Mouse (Mus musculus) kidney, postnatal 4 days (tissue): ENCODE data around the gene Pck2.
A peak's percentile ranks its signal among the peaks of the same experiment; 100 is the strongest.

Source experiments
- DNase-seq, 2 experiments: peaks; one replicate each; pipeline ENCODE4 v3.0.0; 2021; ENCODE audit warnings: mixed read lengths in 2 of 2

Gene Pck2

DNA sequence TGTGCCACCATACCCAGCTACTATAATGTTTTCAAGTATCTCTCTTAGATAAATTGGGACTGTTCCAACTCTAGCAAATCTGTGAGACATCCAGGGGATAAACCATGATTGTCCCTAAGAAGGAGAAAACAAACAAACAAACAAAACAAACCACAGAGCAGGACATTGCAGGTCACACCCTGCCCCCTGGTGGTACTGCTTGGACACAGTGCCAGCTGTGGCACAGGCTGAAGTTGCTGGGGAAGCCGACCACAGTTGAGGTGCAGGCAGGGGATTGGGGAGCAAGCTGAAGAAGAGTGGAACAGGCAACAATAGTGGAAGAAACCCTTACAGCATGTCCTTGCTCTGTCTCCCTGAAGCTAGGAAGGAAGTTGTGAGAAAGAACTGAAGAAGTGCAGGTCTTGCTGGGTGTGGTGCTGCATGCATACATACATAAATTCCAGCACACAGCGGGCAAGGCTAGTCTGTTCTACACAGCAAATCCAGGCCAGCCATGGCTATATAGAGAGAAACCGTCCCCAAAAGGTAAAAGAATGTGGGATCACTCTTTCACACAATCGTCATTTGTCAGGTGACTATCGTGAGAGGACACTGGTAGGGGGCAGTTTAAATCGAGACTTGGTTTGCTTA is 3.8 kb upstream of the Pck2 start:
- DNase-seq = peak; percentile 76

GRCm38 (mm10) chr14:55540787-55541321 is 788 bp downstream of the Pck2 start:
- DNase-seq = peak; percentile 92

DNA sequence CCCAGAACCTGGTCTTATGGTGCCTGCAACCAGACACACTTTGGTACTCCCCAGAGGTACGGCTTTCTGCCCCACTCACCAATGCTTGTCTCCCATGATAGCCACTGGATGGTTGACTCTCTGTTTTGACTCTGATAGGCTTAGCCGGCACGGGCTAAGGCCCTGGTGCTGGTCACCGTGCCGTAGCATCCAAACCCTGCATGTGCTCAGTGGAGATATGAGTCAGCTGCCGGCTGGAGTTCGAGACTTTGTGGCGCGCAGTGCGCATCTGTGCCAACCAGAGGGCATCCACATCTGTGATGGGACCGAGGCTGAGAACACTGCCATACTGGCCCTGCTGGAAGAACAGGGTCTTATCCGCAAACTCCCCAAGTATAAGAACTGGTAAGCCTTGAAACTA is 2.2 kb downstream of the Pck2 start:
- no peak for DNase-seq

GRCm38 (mm10) chr14:55544334-55544733 is 4.3 kb downstream of the Pck2 start:
- DNase-seq = no peak

GRCm38 (mm10) chr14:55550191-55550590 is 10.1 kb downstream of the Pck2 start:
- DNase-seq = no peak

DNA sequence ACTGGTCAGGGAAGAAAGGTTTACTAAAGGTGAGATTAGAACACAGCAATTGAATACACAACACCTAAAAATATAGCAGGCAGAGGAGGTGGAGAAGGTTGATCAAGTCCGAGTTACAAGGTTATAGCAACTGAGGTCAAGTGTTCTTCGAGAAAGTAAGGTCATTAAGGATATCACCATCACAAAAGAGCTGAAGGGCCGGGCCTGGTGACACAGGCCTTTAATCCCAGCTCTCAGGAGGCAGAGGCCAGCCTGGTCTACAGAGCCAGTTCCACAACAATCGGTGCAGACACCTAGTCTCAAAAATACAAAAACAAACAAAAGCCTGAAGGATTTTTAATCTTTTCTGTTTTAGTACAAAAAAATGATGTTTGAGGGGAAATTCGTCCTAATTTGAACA is 11.3 kb downstream of the Pck2 start:
- no peak for DNase-seq

DNA sequence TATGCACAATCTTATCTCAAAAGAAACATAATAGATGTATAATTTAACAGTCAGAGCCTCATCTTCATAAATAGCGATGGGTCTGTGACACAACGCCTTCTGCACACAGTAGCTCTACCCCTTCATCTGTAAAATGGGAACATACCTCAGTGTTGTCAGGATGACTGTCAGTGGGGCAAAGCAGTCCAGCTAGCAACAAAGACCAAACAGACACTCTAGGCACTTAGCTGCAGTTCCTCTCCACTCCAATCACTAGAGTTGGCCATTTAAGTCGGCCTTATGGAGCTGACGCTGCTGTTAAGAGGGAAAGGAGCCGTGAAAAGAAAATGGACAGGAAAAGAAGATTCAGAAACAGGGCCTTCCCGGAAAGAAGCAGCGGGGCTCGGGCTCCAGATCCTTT is 11.7 kb downstream of the Pck2 start:
- no peak for DNase-seq

DNA sequence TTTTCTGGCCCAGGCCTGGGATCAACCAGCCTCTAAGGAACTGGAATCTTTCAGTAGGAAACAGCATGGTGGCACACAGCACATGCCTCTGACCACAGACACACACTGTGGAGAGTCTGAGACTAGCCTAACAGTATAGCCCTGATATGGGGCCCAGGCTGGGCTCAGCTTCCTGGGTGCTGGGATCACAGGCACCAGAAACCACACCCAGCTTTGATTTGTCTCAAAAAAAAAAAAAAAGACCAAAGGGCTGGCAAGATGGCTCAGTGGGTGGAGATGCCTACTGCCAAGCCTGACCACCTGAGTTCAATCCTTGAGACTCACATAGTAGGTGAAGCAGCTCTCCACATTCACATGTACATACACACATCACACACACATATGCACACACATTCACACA is 14.6 kb downstream of the Pck2 start:
- DNase-seq = no peak

DNA sequence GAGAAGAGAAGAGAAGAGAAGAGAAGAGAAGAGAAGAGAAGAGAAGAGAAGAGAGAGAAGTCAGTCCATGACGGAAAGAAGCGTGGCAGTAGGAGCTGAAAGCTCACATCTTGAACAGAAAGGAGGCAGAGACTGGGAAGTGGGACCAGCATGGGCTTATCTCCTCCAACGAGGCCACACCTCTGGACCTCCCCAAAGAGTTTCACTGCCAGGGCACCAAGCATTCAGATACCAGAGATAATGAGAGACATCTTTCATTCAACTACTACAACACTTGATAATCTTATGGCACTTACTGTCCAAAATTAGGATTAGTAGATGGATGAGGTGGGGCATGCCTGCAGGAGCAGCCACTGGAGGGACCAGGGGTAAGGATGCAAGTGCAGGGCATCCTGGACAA is 15.7 kb downstream of the Pck2 start:
- no peak for DNase-seq

- peak; percentile 90 to 93 for DNase-seq
Measured at GRCm38 (mm10) chr14:55557003-55557402, 16.9 kb downstream of the Pck2 start.

DNA sequence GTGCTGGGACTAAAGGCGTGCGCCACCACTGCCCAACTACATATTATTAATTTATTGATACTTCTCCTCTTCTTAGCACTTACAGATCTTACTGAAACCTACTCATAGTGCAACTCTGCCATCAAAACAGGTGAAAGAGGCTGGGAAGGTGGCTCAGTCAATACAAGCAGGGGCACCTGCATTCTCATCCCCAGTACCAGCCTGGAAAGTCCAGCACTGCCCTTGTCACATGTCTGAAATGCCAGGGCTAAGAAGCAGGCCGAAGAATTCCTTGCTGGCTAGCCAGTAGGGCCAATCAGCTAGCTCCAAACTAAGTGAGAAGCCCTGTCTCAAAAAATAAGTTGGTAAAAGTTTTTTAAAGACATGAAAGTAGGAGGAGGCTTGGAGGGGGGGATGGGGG is 17.5 kb downstream of the Pck2 start:
- peak in 1 of 2 experiments; percentile 42 for DNase-seq

- DNase-seq = no peak
Measured at GRCm38 (mm10) chr14:55558740-55559448, 18.8 kb downstream of the Pck2 start.

DNA sequence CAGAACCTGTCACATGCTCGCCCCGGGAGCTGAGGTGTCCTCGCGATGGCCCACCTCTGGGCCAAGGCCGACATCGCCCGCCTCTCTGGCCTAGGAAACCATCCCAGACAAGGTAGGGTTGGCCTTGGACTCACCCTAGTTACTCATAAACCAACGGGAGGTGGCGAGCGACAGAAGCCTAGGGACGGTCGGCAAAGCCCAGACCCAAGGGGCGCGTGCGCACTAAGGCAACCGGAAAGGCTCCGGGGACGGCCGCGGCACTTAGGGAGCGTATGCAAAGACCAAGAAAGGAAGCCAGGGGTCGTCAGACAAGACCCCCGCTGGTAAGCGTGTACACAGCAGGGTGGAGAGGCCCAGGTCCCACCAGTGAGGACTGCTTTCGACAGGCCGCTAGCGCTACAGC is 19.7 kb downstream of the Pck2 start, which contains the start of gene Dcaf11:
Gene Dcaf11 (plus strand): TSS at position 208 of the 403 bp plus-strand sequence.
- peak; percentile 93 to 97 for DNase-seq

DNA sequence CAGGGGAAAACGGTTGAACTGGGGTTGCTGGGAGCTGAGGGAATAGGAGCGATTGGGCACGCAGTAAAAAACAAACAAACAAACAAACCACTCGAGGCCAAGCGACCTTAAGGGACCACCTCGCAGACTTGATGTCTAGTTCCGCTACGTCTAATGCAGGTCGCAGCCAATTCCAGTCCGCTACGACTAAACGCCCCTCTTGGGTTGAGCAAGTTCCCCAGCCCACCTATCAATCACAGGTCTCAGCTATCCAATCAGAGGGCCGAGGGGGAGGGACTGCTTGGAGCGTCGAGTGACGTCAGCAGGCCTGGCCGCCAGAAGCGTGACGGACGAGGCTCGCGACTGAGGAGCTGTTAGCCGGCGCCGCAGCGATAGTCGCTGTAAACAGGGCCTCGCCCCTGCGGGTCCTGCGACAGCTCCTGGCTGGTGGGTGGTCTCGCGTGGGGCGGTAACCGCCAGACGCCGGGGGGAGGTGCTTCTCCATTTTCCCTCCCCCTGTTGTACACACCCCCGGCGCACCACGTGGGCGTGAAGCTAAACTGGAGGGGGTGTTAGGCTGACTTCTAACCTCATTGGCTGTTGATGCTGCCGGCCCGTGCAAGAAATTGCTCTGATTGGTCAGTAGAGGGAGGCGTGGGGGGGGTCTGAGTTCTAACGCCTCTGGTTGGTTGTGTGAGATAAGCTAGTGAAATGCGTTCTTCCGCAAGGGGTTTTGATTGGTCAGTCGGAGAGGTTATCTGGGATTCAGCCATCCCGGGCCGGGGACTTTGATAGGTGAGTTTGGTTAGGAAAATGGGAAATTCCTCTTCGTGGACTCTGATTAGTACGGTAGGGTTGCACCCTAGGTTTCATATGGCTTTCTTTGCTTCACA is 20.4 kb downstream of the Pck2 start, which contains the start of gene A730061H03Rik:
Gene A730061H03Rik (minus strand): TSS at position 205 of the 872 bp plus-strand sequence.
- DNase-seq = peak; percentile 97 to 99

GRCm38 (mm10) chr14:55561860-55562259 is 21.8 kb downstream of the Pck2 start:
- DNase-seq = peak in 1 of 2 experiments; percentile 33

GRCm38 (mm10) chr14:55563249-55563648 is 23.2 kb downstream of the Pck2 start:
- no peak for DNase-seq

DNA sequence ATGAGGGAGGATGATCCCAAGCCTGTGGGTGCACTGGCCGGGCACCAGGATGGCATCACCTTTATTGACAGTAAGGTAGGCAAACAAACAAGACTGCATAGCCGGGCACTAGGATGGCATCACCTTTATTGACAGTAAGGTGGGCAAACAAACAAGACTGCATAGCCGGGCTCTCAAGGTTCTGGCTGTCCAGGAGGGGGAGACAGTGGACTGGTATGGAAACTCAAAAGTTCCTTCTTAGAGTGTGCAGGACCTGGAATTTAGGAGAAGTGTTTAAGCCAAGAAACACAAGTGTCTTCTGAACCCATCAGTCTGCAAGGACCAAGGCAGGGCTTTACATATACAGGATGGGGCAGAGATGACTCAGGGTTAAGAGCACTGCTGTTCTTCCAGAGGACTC is 25.7 kb downstream of the Pck2 start:
- no peak for DNase-seq

DNA sequence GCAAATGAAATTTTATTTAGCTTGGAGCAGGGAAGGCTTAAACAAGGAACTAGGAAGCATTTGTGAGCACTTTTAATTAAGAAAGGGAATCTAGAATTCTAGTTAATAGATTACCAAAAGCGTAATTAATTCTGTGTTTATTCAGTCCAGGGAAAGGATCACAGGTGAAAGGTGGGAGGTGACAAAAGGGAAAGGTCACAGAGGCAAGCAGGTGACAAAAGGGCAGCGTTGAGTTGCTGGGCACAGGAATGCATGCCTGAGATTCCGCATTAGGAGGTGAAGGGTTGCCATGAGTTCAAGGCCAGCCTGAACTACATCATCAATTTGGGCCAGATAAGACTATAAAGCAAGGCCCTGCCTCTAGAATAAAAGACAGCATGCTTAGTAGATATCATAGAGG is 27.4 kb downstream of the Pck2 start:
- DNase-seq = no peak

GRCm38 (mm10) chr14:55570588-55570987 is 30.5 kb downstream of the Pck2 start:
- DNase-seq = no peak

DNA sequence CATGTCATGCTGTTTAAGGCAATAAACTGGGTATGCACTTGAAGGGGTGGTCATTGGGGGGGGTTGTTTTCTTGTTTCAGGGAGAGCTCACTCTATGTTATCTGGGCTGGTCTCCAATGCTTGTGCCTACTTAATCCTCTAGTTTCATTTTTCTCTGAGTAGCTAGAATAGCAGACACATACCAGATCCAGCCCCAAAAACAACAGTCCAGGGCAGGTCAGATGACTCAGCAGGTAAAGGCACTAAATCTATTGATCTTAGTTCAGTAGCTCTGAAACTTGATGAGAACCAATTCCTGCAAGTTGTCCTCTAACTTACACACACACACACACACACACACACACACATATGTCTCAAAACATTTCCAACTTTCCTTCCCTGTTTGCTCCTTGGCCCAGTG is 31.7 kb downstream of the Pck2 start:
- no peak for DNase-seq

GRCm38 (mm10) chr14:55575302-55575701 is 35.2 kb downstream of the Pck2 start, which contains the start of gene Fitm1:
TSS of gene Fitm1 (plus strand) at chr14:55575617.
- no peak for DNase-seq

DNA sequence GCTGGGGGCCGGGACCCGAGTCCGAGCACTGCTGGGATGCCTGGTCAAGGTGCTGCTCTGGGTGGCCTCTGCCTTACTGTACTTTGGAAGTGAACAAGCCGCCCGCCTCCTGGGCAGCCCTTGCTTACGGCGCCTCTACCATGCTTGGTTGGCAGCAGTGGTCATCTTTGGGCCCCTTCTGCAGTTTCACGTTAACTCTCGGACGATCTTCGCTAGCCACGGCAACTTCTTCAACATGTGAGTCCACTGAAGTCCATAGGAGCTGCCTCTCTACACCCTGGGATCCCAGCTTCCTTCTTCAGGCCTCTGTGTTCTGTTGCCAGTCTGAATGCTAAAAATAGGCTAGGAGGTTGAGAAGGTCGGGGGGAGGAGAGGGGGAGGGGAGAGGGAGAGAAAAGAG is 35.6 kb downstream of the Pck2 start:
- DNase-seq = peak in 1 of 2 experiments; percentile 51

- peak; percentile 28 to 53 for DNase-seq
Measured at GRCm38 (mm10) chr14:55576376-55576775, 36.3 kb downstream of the Pck2 start.
